Mouse (Mus musculus) heart, embryonic 12.5 days (tissue): ENCODE measurements around the gene Brca2. TPM values are rescaled to one million over a fixed set of nuclear protein-coding genes. Genes with fewer than 3 reads are reported as not detected.

Experiments used
- ATAC-seq: fragments of 200-750 bp; cut with Nextera tagmentation; 2 replicates; pipeline ENCODE4 v1.8.0; 2017; ENCODE audit warnings: moderate TSS enrichment, moderate library complexity; ENCODE audit not compliant: insufficient number of reproducible peaks, low FRiP score
- H3K27ac ChIP-seq: fragments of 300-500 bp; sonication (generic); 2 replicates; pipeline ENCODE4 v1.5.1; 2016; ENCODE audit warnings: mild to moderate bottlenecking, moderate library complexity; ENCODE audit not compliant: poor library complexity, severe bottlenecking
- H3K27me3 ChIP-seq: fragments of 300-500 bp; sonication (generic); replicated peaks from 2 replicates; pipeline ENCODE4 v1.6.1; 2016; ENCODE audit warnings: mild to moderate bottlenecking, moderate library complexity
- H3K36me3 ChIP-seq: fragments of 300-500 bp; sonication (generic); 2 replicates; pipeline ENCODE4 v1.6.1; 2016; ENCODE audit warnings: mild to moderate bottlenecking, moderate library complexity
- H3K4me1 ChIP-seq: fragments of 300-500 bp; sonication (generic); replicated peaks from 2 replicates; pipeline ENCODE4 v1.6.1; 2016; ENCODE audit warnings: mild to moderate bottlenecking
- H3K4me2 ChIP-seq: fragments of 300-500 bp; sonication (generic); 2 replicates; pipeline ENCODE4 v1.6.1; 2016; ENCODE audit warnings: mild to moderate bottlenecking, moderate library complexity
- H3K4me3 ChIP-seq: fragments of 300-500 bp; sonication (generic); 2 replicates; pipeline ENCODE4 v1.5.1; 2016; ENCODE audit warnings: mild to moderate bottlenecking
- H3K9ac ChIP-seq: fragments of 300-500 bp; sonication (generic); 2 replicates; pipeline ENCODE4 v1.6.1; 2016; ENCODE audit warnings: mild to moderate bottlenecking, moderate library complexity
- H3K9me3 ChIP-seq: fragments of 300-500 bp; sonication (generic); replicated peaks from 2 replicates; pipeline ENCODE4 v1.6.1; 2016; ENCODE audit warnings: mild to moderate bottlenecking, moderate library complexity
- WGBS: fragments of 180-500 bp; shearing (Covaris S2); methylation state at CpG from one replicate; pipeline ENCODE4 v1.1.7; 2016; 5-methylcytosine and 5-hydroxymethylcytosine counted together
- polyA plus RNA-seq: library from polyadenylated mRNA; unstranded; fragments of >200 nt; fragmentation: Nextera tagmentation; extraction: Ambion mirVana; gene quantifications from 2 replicates; pipeline ENCODE4 v1.2.1, GENCODE M21; 2016

Gene Brca2
- polyA plus RNA-seq, 1 experiment from 2014 or later, result 15.9 TPM

- H3K4me2 ChIP-seq, result no peak overlapping the region
- H3K27ac ChIP-seq, result no peak overlapping the region
- H3K9ac ChIP-seq, result no peak overlapping the region
- no peak overlapping the region for H3K4me3 ChIP-seq
- no peaks in the 10 kb centered on the region for H3K4me1 ChIP-seq
- no peak for ATAC-seq
- 50% methylated on average over 6 of the region's 6 CpGs for WGBS
- no peaks in the 10 kb centered on the region for H3K27me3 ChIP-seq
- no peaks in the 10 kb centered on the region for H3K9me3 ChIP-seq
- no peaks in the 10 kb centered on the region for H3K36me3 ChIP-seq
Observed at GRCm38 (mm10) chr5:150584337-150584729, 61.9 kb downstream of the Brca2 start.

GRCm38 (mm10) chr5:150589945-150590344 is 67.5 kb downstream of the Brca2 start:
- no peak overlapping the region for H3K27ac ChIP-seq
- ATAC-seq, result no peak
- H3K9ac ChIP-seq, result no peak overlapping the region
- no peaks in the 10 kb centered on the region for H3K36me3 ChIP-seq
- H3K4me3 ChIP-seq, result no peak overlapping the region
- 58% methylated on average over 2 of the region's 2 CpGs for WGBS
- peaks cover 11% of the 10 kb centered on the region for H3K4me1 ChIP-seq
- no peak overlapping the region for H3K4me2 ChIP-seq
- H3K9me3 ChIP-seq, result no peaks in the 10 kb centered on the region
- H3K27me3 ChIP-seq, result peaks cover 15% of the 10 kb centered on the region

GRCm38 (mm10) chr5:150592186-150592903 is 69.9 kb downstream of the Brca2 start:
- Histone ChIP-seq H3K4me3 (no peak overlapping the region), H3K9ac (no peak overlapping the region), H3K4me2 (peak overlapping the region; percentile 94), H3K4me1 (peaks cover 11% of the 10 kb centered on the region), H3K27ac (no peak overlapping the region), H3K36me3 (no peaks in the 10 kb centered on the region), H3K27me3 (peaks cover 26% of the 10 kb centered on the region), H3K9me3 (no peaks in the 10 kb centered on the region)
- 72% methylated on average over 13 of the region's 13 CpGs for WGBS
- ATAC-seq, result no peak

- Histone ChIP-seq H3K4me1 (peaks cover 11% of the 10 kb centered on the region), H3K36me3 (no peaks in the 10 kb centered on the region), H3K4me3 (peak overlapping the region; percentile 74), H3K9ac (peak overlapping the region; percentile 73), H3K4me2 (peak overlapping the region; percentile 94), H3K9me3 (no peaks in the 10 kb centered on the region), H3K27me3 (peaks cover 29% of the 10 kb centered on the region), H3K27ac (no peak overlapping the region)
- peak; percentile 26; the same call in 1 of the 2 replicates for ATAC-seq
- 10% methylated on average over 40 of the region's 40 CpGs for WGBS
Observed at GRCm38 (mm10) chr5:150592904-150593755, 70.7 kb downstream of the Brca2 start.

GRCm38 (mm10) chr5:150593756-150594648 is 71.6 kb downstream of the Brca2 start:
- H3K27ac ChIP-seq, result no peak overlapping the region
- H3K4me2 ChIP-seq, result peak overlapping the region; percentile 94
- H3K27me3 ChIP-seq, result peaks cover 29% of the 10 kb centered on the region
- peak; percentile 79 for ATAC-seq
- peak overlapping the region; percentile 73 for H3K9ac ChIP-seq
- H3K9me3 ChIP-seq, result no peaks in the 10 kb centered on the region
- H3K36me3 ChIP-seq, result no peaks in the 10 kb centered on the region
- peaks cover 14% of the 10 kb centered on the region for H3K4me1 ChIP-seq
- under 1% methylated on average over 89 of the region's 102 CpGs for WGBS
- peak overlapping the region; percentile 74 for H3K4me3 ChIP-seq

- peak overlapping the region; percentile 74 for H3K4me3 ChIP-seq
- H3K27me3 ChIP-seq, result peaks cover 29% of the 10 kb centered on the region
- H3K27ac ChIP-seq, result no peak overlapping the region
- H3K9ac ChIP-seq, result peak overlapping the region; percentile 73
- H3K4me1 ChIP-seq, result peaks cover 17% of the 10 kb centered on the region
- 8% methylated on average over 17 of the region's 17 CpGs for WGBS
- ATAC-seq, result no peak
- no peaks in the 10 kb centered on the region for H3K9me3 ChIP-seq
- H3K4me2 ChIP-seq, result peak overlapping the region; percentile 94
- H3K36me3 ChIP-seq, result no peaks in the 10 kb centered on the region
Observed at GRCm38 (mm10) chr5:150594649-150595339, 72.4 kb downstream of the Brca2 start.

- H3K27me3 ChIP-seq, result peaks cover 29% of the 10 kb centered on the region
- H3K4me2 ChIP-seq, result no peak overlapping the region
- WGBS, result 55% methylated on average over 11 of the region's 11 CpGs
- no peaks in the 10 kb centered on the region for H3K36me3 ChIP-seq
- H3K9me3 ChIP-seq, result no peaks in the 10 kb centered on the region
- no peak for ATAC-seq
- H3K9ac ChIP-seq, result no peak overlapping the region
- H3K4me1 ChIP-seq, result peaks cover 23% of the 10 kb centered on the region
- no peak overlapping the region for H3K4me3 ChIP-seq
- no peak overlapping the region for H3K27ac ChIP-seq
Observed at GRCm38 (mm10) chr5:150595366-150596016, 73.1 kb downstream of the Brca2 start.

GRCm38 (mm10) chr5:150597088-150597487 is 74.7 kb downstream of the Brca2 start, which contains the start of gene N4bp2l1:
TSS of gene N4bp2l1 (minus strand) at chr5:150597188.
- no peak within 1 kb of the TSS for H3K9ac ChIP-seq
- no peak within 1 kb of the TSS for H3K4me2 ChIP-seq
- peaks cover 3% of the 10 kb centered on the region; the same call in 1 of the 2 replicates for H3K36me3 ChIP-seq
- no peak for ATAC-seq
- H3K27ac ChIP-seq, result no peak within 1 kb of the TSS
- H3K27me3 ChIP-seq, result peaks cover 27% of the 10 kb centered on the region
- H3K4me3 ChIP-seq, result no peak within 1 kb of the TSS
- no peaks in the 10 kb centered on the region for H3K9me3 ChIP-seq
- WGBS, result 88% methylated on average over 7 of the region's 7 CpGs
- H3K4me1 ChIP-seq, result peaks cover 23% of the 10 kb centered on the region

- WGBS, result 60% methylated on average over 21 of the region's 21 CpGs
- H3K4me2 ChIP-seq, result no peak overlapping the region
- peaks cover 5% of the 10 kb centered on the region; the same call in 1 of the 2 replicates for H3K36me3 ChIP-seq
- H3K4me3 ChIP-seq, result no peak overlapping the region
- peaks cover 18% of the 10 kb centered on the region for H3K4me1 ChIP-seq
- H3K9me3 ChIP-seq, result no peaks in the 10 kb centered on the region
- ATAC-seq, result no peak
- peaks cover 15% of the 10 kb centered on the region for H3K27me3 ChIP-seq
- H3K27ac ChIP-seq, result no peak overlapping the region
- H3K9ac ChIP-seq, result no peak overlapping the region
Observed at GRCm38 (mm10) chr5:150598202-150599119, 76.0 kb downstream of the Brca2 start.
